Mouse (Mus musculus): ENCODE measurements around the gene Trim8. TPM values are rescaled to one million over a fixed set of nuclear protein-coding genes. Genes with fewer than 3 reads are reported as not detected.

Trim8 gene
- 18.0 and 21.6 TPM in 2 replicates for total RNA-seq (2017)

DNA sequence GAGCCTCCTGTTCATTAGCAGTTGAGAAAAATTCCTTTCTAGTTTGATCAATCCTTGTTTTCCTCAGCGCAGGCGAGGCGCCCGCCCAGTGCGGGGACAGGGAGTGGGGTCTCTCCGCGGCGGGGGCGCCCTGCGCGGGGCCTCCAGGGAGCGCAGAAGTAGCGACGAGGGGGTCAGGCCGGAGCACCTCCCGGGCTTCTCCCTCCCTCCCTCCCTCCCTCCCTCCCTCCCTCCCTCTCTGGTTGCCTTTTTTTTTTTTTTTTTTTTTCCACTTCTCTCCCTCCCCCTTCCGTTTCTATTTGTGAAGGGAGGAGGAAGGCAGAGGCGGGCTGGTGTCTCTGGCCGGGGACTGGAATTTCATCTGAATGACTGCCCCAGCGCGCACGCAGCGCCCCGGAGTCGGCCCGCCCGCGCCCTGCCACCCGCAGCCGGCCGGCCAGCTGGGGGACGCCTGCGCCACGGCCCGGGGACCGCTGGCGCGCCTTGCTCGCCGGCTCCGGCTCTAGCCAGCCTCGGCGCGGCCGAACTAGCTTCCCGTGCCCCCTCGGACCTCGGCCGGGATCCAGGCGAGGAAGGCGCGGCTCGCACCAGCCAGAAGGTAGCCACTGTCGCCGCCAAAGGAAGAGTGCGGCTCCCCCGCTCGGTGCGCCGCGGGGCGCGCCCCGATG, at the start of gene Trim8:
Gene Trim8 (plus strand): TSS at position 302 of the 668 bp plus-strand sequence.
- peak in 1 of 2 experiments; percentile 1; a peak in 1 of 4 replicates for ATAC-seq (replicated peaks in 1 of 2; ENCODE audit: insufficient read depth in 1 of 2, low FRiP score in 2 of 2, low TSS enrichment in 1 of 2, low read depth in 1 of 2, poor library complexity in 2 of 2, severe bottlenecking in 2 of 2)

DNA sequence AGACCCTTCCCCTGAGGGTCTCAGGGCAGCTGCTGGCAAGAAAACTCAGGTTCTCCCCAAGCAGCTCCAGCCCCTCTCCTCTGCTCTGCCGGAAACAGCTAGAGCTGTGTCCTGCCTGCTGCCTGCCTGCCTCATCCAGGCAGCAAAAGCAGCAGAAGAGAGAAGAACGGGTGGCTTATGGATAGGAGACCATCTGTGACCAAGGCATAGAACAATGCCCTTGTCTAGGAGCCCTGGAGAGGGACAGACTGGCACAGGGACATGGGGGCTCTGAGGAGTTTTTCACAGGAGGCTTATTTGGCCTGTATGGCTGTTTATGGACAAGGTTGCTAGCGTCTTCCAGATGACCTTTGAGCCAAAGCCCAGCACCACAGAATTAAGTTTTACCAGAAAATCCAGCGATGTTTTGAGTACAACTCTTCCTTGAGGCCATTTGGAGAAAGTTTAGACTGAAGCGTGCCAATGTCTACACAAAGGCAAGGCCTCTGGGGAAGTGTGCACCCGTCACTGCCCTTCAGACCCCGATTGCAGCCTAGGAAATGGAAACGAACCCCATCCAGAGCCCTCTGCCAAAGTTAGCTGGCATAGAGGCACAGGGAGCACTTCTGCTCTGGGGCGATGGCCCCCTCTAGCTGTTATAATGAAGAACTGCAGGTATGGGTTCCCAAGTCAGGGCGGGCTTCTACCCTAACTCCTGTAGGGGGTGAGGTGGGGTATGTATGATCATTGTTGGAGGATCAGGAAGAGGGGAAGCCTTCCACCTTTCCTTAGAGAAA, 49.3 kb upstream of the Trim8 start:
- peak; percentile 29 to 51 for ATAC-seq (replicated peaks in 1 of 2; ENCODE audit: insufficient read depth in 1 of 2, low FRiP score in 2 of 2, low TSS enrichment in 1 of 2, low read depth in 1 of 2, poor library complexity in 2 of 2, severe bottlenecking in 2 of 2)

GRCm38 (mm10) chr19:46452916-46453315, 48.6 kb upstream of the Trim8 start:
- no peak for ATAC-seq (replicated peaks in 1 of 2; ENCODE audit: insufficient read depth in 1 of 2, low FRiP score in 2 of 2, low TSS enrichment in 1 of 2, low read depth in 1 of 2, poor library complexity in 2 of 2, severe bottlenecking in 2 of 2)

GRCm38 (mm10) chr19:46454126-46454880, 47.2 kb upstream of the Trim8 start:
- no peak for ATAC-seq (replicated peaks in 1 of 2; ENCODE audit: insufficient read depth in 1 of 2, low FRiP score in 2 of 2, low TSS enrichment in 1 of 2, low read depth in 1 of 2, poor library complexity in 2 of 2, severe bottlenecking in 2 of 2)

GRCm38 (mm10) chr19:46455032-46455431, 46.5 kb upstream of the Trim8 start:
- ATAC-seq (replicated peaks in 1 of 2; ENCODE audit: insufficient read depth in 1 of 2, low FRiP score in 2 of 2, low TSS enrichment in 1 of 2, low read depth in 1 of 2, poor library complexity in 2 of 2, severe bottlenecking in 2 of 2), result peak; percentile 85 to 86

DNA sequence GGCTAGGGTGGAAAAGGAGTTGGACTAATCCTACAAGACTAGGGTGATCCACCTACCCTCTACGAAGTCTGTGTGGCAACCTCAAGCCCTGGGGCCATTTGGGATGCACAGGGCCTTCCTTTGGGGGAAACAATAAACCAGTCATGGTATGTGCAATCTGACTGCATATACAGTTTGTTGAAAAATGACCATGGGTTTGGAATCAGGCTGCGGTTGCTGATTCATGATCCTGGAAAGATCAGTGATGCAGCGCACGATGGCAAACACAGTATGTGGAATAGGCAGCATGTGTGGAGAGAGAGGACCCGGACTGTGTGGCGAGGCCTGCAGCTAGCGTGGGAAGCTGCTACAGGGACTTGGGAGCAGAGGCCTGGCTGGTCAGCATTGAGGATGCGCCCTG, 45.9 kb upstream of the Trim8 start:
- no peak for ATAC-seq (replicated peaks in 1 of 2; ENCODE audit: insufficient read depth in 1 of 2, low FRiP score in 2 of 2, low TSS enrichment in 1 of 2, low read depth in 1 of 2, poor library complexity in 2 of 2, severe bottlenecking in 2 of 2)

DNA sequence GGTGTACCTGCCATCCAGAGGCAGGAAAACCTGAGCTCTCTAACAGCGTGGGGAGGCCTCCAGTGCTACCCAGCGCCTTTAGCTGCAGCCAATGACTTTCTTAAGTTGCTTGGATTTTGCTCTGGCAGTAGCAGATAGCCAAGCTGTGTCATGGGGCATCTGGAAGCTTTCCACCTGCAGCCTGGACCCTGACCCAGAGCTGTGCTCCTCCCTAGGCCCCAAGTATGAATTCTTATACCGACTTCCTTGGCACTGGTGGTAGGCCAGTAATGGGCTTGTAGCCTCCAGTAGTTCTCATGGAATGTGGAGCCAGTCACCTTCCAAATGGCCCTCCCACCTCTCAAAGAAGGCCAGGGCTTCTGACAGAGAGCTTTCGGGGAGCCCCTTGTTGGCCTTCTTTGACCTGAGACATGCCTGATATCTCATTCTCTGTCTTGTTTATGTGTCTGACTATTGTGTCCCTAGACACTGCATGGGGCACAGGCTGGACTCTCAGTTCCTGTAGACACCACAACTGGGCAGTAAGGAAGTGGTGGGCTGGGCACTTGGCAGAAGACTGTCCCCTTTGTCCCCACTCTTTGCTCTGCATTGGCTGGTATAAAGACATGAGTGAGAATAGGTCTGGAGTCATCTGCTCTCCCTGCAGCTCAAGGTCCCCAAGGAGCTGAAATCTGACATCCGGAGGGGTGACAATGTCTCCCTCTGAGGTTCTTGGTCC, 45.3 kb upstream of the Trim8 start:
- ATAC-seq (replicated peaks in 1 of 2; ENCODE audit: insufficient read depth in 1 of 2, low FRiP score in 2 of 2, low TSS enrichment in 1 of 2, low read depth in 1 of 2, poor library complexity in 2 of 2, severe bottlenecking in 2 of 2), result no peak

DNA sequence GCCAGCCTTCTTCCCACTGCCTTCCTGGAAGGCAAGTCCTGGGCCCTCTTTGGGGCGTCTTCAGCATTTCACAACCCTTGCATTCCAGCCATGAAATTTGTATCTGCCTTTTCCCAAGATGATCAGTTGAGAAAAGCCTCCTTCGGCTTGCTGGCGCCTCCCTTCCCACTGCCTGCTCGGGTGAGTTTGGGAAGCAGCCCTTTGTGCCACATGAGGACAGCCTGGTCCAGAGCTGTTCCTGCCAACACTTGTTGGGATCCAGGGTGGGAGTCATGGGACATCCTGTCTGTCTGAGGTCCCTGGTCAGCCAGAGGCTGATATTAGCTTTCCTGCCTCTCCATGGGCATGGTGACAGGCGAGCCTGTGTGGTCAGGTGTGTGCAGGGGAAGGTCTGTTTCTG, 43.7 kb upstream of the Trim8 start:
- ATAC-seq (replicated peaks in 1 of 2; ENCODE audit: insufficient read depth in 1 of 2, low FRiP score in 2 of 2, low TSS enrichment in 1 of 2, low read depth in 1 of 2, poor library complexity in 2 of 2, severe bottlenecking in 2 of 2), result no peak

DNA sequence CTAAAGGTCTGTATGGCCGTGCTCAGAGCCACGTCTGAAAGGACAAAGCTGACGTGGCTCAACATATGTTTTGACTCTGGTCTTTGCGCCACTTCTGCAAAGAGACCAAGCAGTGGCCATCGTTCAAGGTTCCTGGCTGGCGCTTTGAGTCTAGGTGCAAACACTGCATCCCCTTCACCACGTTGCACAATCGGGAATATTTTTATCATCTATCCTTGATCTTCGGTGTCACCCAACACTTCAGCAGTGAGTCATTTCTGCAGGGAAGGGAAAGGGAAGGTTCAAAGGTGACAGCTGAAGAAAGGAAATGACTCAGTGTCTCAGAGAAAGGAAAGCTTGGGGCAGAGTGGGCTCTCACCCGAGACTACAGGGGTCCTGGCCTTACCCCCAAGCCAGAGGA, 42.2 kb upstream of the Trim8 start:
- ATAC-seq (replicated peaks in 1 of 2; ENCODE audit: insufficient read depth in 1 of 2, low FRiP score in 2 of 2, low TSS enrichment in 1 of 2, low read depth in 1 of 2, poor library complexity in 2 of 2, severe bottlenecking in 2 of 2), result no peak

- ATAC-seq (replicated peaks in 1 of 2; ENCODE audit: insufficient read depth in 1 of 2, low FRiP score in 2 of 2, low TSS enrichment in 1 of 2, low read depth in 1 of 2, poor library complexity in 2 of 2, severe bottlenecking in 2 of 2), result no peak
Observed at GRCm38 (mm10) chr19:46459889-46460288, 41.6 kb upstream of the Trim8 start.

GRCm38 (mm10) chr19:46462574-46462973, 38.9 kb upstream of the Trim8 start:
- ATAC-seq (replicated peaks in 1 of 2; ENCODE audit: insufficient read depth in 1 of 2, low FRiP score in 2 of 2, low TSS enrichment in 1 of 2, low read depth in 1 of 2, poor library complexity in 2 of 2, severe bottlenecking in 2 of 2), result no peak

DNA sequence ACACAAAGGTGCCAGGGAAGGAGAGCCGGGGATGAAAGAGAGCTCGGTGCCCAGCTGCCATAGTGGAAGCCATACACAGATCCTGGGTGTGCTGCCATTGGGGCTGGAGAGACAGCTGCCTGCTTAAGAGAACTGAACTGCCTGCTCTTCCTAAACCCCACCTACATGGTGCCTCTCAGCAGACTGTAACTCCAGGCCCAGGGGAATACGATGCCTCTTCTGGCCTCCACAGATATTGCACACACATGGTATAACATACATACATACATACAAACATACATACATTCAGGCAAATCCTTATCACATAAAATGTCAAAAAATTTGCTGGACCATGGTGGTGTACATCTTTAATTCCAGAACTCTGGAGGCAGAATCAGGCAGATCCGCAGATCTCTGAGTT, 38.1 kb upstream of the Trim8 start:
- no peak for ATAC-seq (replicated peaks in 1 of 2; ENCODE audit: insufficient read depth in 1 of 2, low FRiP score in 2 of 2, low TSS enrichment in 1 of 2, low read depth in 1 of 2, poor library complexity in 2 of 2, severe bottlenecking in 2 of 2)

DNA sequence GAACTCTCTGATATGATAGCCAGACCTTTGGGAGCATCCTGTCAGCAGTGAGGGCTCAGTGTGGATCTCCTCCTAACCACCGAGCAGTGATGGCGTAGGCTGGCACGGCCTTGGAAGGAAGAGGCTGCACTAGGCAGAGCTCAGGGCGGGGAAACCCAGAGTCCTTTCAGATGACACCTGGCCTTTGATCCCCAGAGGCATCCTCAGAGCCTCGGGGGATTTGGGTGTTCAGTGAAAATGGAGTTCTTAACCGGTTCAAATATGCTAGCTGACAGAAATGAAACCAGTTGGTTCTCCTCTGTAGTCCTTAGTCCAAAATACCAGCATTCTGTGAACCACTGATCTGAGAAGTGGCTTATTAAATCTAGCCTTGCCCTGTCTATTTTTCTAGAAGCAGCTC, 35.3 kb upstream of the Trim8 start:
- ATAC-seq (replicated peaks in 1 of 2; ENCODE audit: insufficient read depth in 1 of 2, low FRiP score in 2 of 2, low TSS enrichment in 1 of 2, low read depth in 1 of 2, poor library complexity in 2 of 2, severe bottlenecking in 2 of 2), result no peak

- ATAC-seq (replicated peaks in 1 of 2; ENCODE audit: insufficient read depth in 1 of 2, low FRiP score in 2 of 2, low TSS enrichment in 1 of 2, low read depth in 1 of 2, poor library complexity in 2 of 2, severe bottlenecking in 2 of 2), result peak; percentile 68 to 76; a peak in 3 of 4 replicates
Observed at GRCm38 (mm10) chr19:46467051-46467503, 34.4 kb upstream of the Trim8 start.

GRCm38 (mm10) chr19:46470364-46471240, 30.9 kb upstream of the Trim8 start:
- ATAC-seq (replicated peaks in 1 of 2; ENCODE audit: insufficient read depth in 1 of 2, low FRiP score in 2 of 2, low TSS enrichment in 1 of 2, low read depth in 1 of 2, poor library complexity in 2 of 2, severe bottlenecking in 2 of 2), result no peak

- no peak for ATAC-seq (replicated peaks in 1 of 2; ENCODE audit: insufficient read depth in 1 of 2, low FRiP score in 2 of 2, low TSS enrichment in 1 of 2, low read depth in 1 of 2, poor library complexity in 2 of 2, severe bottlenecking in 2 of 2)
Observed at GRCm38 (mm10) chr19:46471324-46472093, 30.0 kb upstream of the Trim8 start.

Measured in hematopoietic stem cell, adult 5-6 weeks (primary cell).